Mouse (Mus musculus): Measurements from ENCODE around the gene Plekha4.
"Not testable (repeated sequence)": the region's sequence is repeated elsewhere in the genome, so short reads cannot be mapped to it uniquely, and the experiment has no call there.

Gene Plekha4

GRCm38 (mm10) chr7:45498427-45498826, 27.7 kb upstream of the Plekha4 start:
- in situ Hi-C loops (cut with MboI; ENCODE audit: low pct_unique_long_range_greater_than_20kb in 1 of 2, low sequenced_read_pairs in 2 of 2, unreplicated experiment in 1 of 2): no loop called here

- in situ Hi-C loops (cut with MboI; ENCODE audit: low pct_unique_long_range_greater_than_20kb in 1 of 2, low sequenced_read_pairs in 2 of 2, unreplicated experiment in 1 of 2): no loop called here
Measured at GRCm38 (mm10) chr7:45507583-45507982, 18.5 kb upstream of the Plekha4 start.

GRCm38 (mm10) chr7:45508561-45508960, 17.6 kb upstream of the Plekha4 start:
- in situ Hi-C loops (cut with MboI; ENCODE audit: low pct_unique_long_range_greater_than_20kb in 1 of 2, low sequenced_read_pairs in 2 of 2, unreplicated experiment in 1 of 2): no loop called here

GRCm38 (mm10) chr7:45509181-45509882, 16.8 kb upstream of the Plekha4 start:
- in situ Hi-C loops (cut with MboI; ENCODE audit: low pct_unique_long_range_greater_than_20kb in 1 of 2, low sequenced_read_pairs in 2 of 2, unreplicated experiment in 1 of 2): no loop called here

- in situ Hi-C loops (cut with MboI; ENCODE audit: low pct_unique_long_range_greater_than_20kb in 1 of 2, low sequenced_read_pairs in 2 of 2, unreplicated experiment in 1 of 2): no loop called here
Measured at GRCm38 (mm10) chr7:45509912-45510787, 16.0 kb upstream of the Plekha4 start, which contains the start of gene Nucb1. TSS of gene Nucb1 (minus strand) at chr7:45510406.

- in situ Hi-C loops (cut with MboI; ENCODE audit: low pct_unique_long_range_greater_than_20kb in 1 of 2, low sequenced_read_pairs in 2 of 2, unreplicated experiment in 1 of 2): no loop called here
Measured at GRCm38 (mm10) chr7:45514411-45514810, 11.7 kb upstream of the Plekha4 start.

GRCm38 (mm10) chr7:45515436-45515835, 10.7 kb upstream of the Plekha4 start:
- in situ Hi-C loops (cut with MboI; ENCODE audit: low pct_unique_long_range_greater_than_20kb in 1 of 2, low sequenced_read_pairs in 2 of 2, unreplicated experiment in 1 of 2): no loop called here

- in situ Hi-C loops (cut with MboI; ENCODE audit: low pct_unique_long_range_greater_than_20kb in 1 of 2, low sequenced_read_pairs in 2 of 2, unreplicated experiment in 1 of 2): not testable (repeated sequence)
Measured at GRCm38 (mm10) chr7:45516846-45517245, 9.3 kb upstream of the Plekha4 start.

GRCm38 (mm10) chr7:45518618-45519017, 7.5 kb upstream of the Plekha4 start:
- in situ Hi-C loops (cut with MboI; ENCODE audit: low pct_unique_long_range_greater_than_20kb in 1 of 2, low sequenced_read_pairs in 2 of 2, unreplicated experiment in 1 of 2): no loop called here

- in situ Hi-C loops (cut with MboI; ENCODE audit: low pct_unique_long_range_greater_than_20kb in 1 of 2, low sequenced_read_pairs in 2 of 2, unreplicated experiment in 1 of 2): no loop called here
Measured at GRCm38 (mm10) chr7:45519345-45520120, 6.6 kb upstream of the Plekha4 start.

- in situ Hi-C loops (cut with MboI; ENCODE audit: low pct_unique_long_range_greater_than_20kb in 1 of 2, low sequenced_read_pairs in 2 of 2, unreplicated experiment in 1 of 2): no loop called here
Measured at GRCm38 (mm10) chr7:45520605-45521004, 5.5 kb upstream of the Plekha4 start.

- in situ Hi-C loops (cut with MboI; ENCODE audit: low pct_unique_long_range_greater_than_20kb in 1 of 2, low sequenced_read_pairs in 2 of 2, unreplicated experiment in 1 of 2): no loop called here
Measured at GRCm38 (mm10) chr7:45521728-45522184, 4.4 kb upstream of the Plekha4 start.

- in situ Hi-C loops (cut with MboI; ENCODE audit: low pct_unique_long_range_greater_than_20kb in 1 of 2, low sequenced_read_pairs in 2 of 2, unreplicated experiment in 1 of 2): no loop called here
Measured at GRCm38 (mm10) chr7:45522194-45522752, 3.9 kb upstream of the Plekha4 start.

- in situ Hi-C loops (cut with MboI; ENCODE audit: low pct_unique_long_range_greater_than_20kb in 1 of 2, low sequenced_read_pairs in 2 of 2, unreplicated experiment in 1 of 2): no loop called here
Measured at GRCm38 (mm10) chr7:45522957-45523676, 3.0 kb upstream of the Plekha4 start.

- in situ Hi-C loops (cut with MboI; ENCODE audit: low pct_unique_long_range_greater_than_20kb in 1 of 2, low sequenced_read_pairs in 2 of 2, unreplicated experiment in 1 of 2): no loop called here
Measured at GRCm38 (mm10) chr7:45523678-45524170, 2.4 kb upstream of the Plekha4 start.

GRCm38 (mm10) chr7:45524841-45525621, 1.1 kb upstream of the Plekha4 start:
- in situ Hi-C loops (cut with MboI; ENCODE audit: low pct_unique_long_range_greater_than_20kb in 1 of 2, low sequenced_read_pairs in 2 of 2, unreplicated experiment in 1 of 2): no loop called here

- in situ Hi-C loops (cut with MboI; ENCODE audit: low pct_unique_long_range_greater_than_20kb in 1 of 2, low sequenced_read_pairs in 2 of 2, unreplicated experiment in 1 of 2): no loop called here
Measured at GRCm38 (mm10) chr7:45526474-45527120, 467 bp downstream of the Plekha4 start.

Measured in mouse embryonic stem cell (cell line).